Mouse (Mus musculus): ENCODE data around the gene Clip2.

The Clip2 gene

GRCm38 (mm10) chr5:134552110-134552972 lies at the start of gene Clip2:
Gene Clip2, minus strand, starts transcription at chr5:134552434.
- peak; percentile 95 for DNase-seq (ENCODE audit: extremely low spot score)

GRCm38 (mm10) chr5:134597711-134598110 lies 45.5 kb upstream of the Clip2 start:
- no peak for DNase-seq (ENCODE audit: extremely low spot score)

GRCm38 (mm10) chr5:134593093-134593492 lies 40.9 kb upstream of the Clip2 start:
- no peak for DNase-seq (ENCODE audit: extremely low spot score)

- DNase-seq (ENCODE audit: extremely low spot score), result no peak
Measured at GRCm38 (mm10) chr5:134592026-134592581, 39.9 kb upstream of the Clip2 start.

- no peak for DNase-seq (ENCODE audit: extremely low spot score)
Measured at GRCm38 (mm10) chr5:134589900-134590299, 37.7 kb upstream of the Clip2 start.

- DNase-seq (ENCODE audit: extremely low spot score), result no peak
Measured at GRCm38 (mm10) chr5:134584798-134585197, 32.6 kb upstream of the Clip2 start.

- DNase-seq (ENCODE audit: extremely low spot score), result no peak
Measured at GRCm38 (mm10) chr5:134583884-134584213, 31.6 kb upstream of the Clip2 start.

- DNase-seq (ENCODE audit: extremely low spot score), result no peak
Measured at GRCm38 (mm10) chr5:134583006-134583883, 31.0 kb upstream of the Clip2 start.

- DNase-seq (ENCODE audit: extremely low spot score), result peak; percentile 94
Measured at GRCm38 (mm10) chr5:134582221-134582907, 30.1 kb upstream of the Clip2 start.

GRCm38 (mm10) chr5:134581146-134581545 lies 28.9 kb upstream of the Clip2 start, which contains the start of gene Rfc2:
Gene Rfc2, plus strand, starts transcription at chr5:134581366.
- DNase-seq (ENCODE audit: extremely low spot score), result no peak

- no peak for DNase-seq (ENCODE audit: extremely low spot score)
Measured at GRCm38 (mm10) chr5:134579135-134579534, 26.9 kb upstream of the Clip2 start.

GRCm38 (mm10) chr5:134577534-134577933 lies 25.3 kb upstream of the Clip2 start:
- no peak for DNase-seq (ENCODE audit: extremely low spot score)

- no peak for DNase-seq (ENCODE audit: extremely low spot score)
Measured at GRCm38 (mm10) chr5:134576517-134577220, 24.4 kb upstream of the Clip2 start.

- no peak for DNase-seq (ENCODE audit: extremely low spot score)
Measured at GRCm38 (mm10) chr5:134575833-134576232, 23.6 kb upstream of the Clip2 start.

GRCm38 (mm10) chr5:134572508-134573214 lies 20.4 kb upstream of the Clip2 start:
- no peak for DNase-seq (ENCODE audit: extremely low spot score)

GRCm38 (mm10) chr5:134571730-134572507 lies 19.7 kb upstream of the Clip2 start:
- peak; percentile 73 for DNase-seq (ENCODE audit: extremely low spot score)

- DNase-seq (ENCODE audit: extremely low spot score), result no peak
Measured at GRCm38 (mm10) chr5:134568964-134569491, 16.8 kb upstream of the Clip2 start.

GRCm38 (mm10) chr5:134568030-134568429 lies 15.8 kb upstream of the Clip2 start:
- no peak for DNase-seq (ENCODE audit: extremely low spot score)

- DNase-seq (ENCODE audit: extremely low spot score), result no peak
Measured at GRCm38 (mm10) chr5:134567445-134567844, 15.2 kb upstream of the Clip2 start.
